Mouse (Mus musculus): ENCODE measurements around the gene Gng3. TPM values are rescaled to one million over a fixed set of nuclear protein-coding genes. Genes with fewer than 3 reads are reported as not detected.
A peak's percentile ranks its signal among the peaks of the same experiment; 100 is the strongest.
"Not testable (repeated sequence)": the region's sequence is repeated elsewhere in the genome, so short reads cannot be mapped to it uniquely, and the experiment has no call there.

The Gng3 gene
- polyA plus RNA-seq, 1 experiment from 2014 or later: 39.8 TPM

- H3K4me3 ChIP-seq (ENCODE audit: low read depth, low read length): peak overlapping the region; percentile 27
- peak overlapping the region; percentile 62 for H3K4me2 ChIP-seq (ENCODE audit: low read depth, low read length)
- peaks cover 2% of the 10 kb centered on the region; the same call in 1 of the 2 replicates for H3K4me1 ChIP-seq (ENCODE audit: control insufficient read depth, insufficient read depth, low read length)
- no peaks in the 10 kb centered on the region for H3K9me3 ChIP-seq (replicated peaks; ENCODE audit: control insufficient read depth, low read length)
- no peaks in the 10 kb centered on the region for H3K27me3 ChIP-seq (ENCODE audit: control insufficient read depth, insufficient read depth, low read length)
- peak; percentile 68 for DNase-seq (ENCODE audit: low spot score)
- 22% methylated on average over 29 of the region's 29 CpGs for WGBS
- peak overlapping the region; percentile 52 for H3K9ac ChIP-seq (replicated peaks; ENCODE audit: low read length)
- H3K27ac ChIP-seq (replicated peaks; ENCODE audit: low read depth, low read length): no peak overlapping the region
- ATAC-seq (replicated peaks; ENCODE audit: insufficient number of reproducible peaks, low FRiP score, low TSS enrichment, low read depth): peak; percentile 66; the same call in 1 of the 2 replicates
- H3K36me3 ChIP-seq (replicated peaks; ENCODE audit: control insufficient read depth, insufficient read depth, low read depth, low read length): no peaks in the 10 kb centered on the region
Measured at GRCm38 (mm10) chr19:8839908-8840791, 1.2 kb upstream of the Gng3 start.

- H3K9me3 ChIP-seq (replicated peaks; ENCODE audit: control insufficient read depth, low read length): no peaks in the 10 kb centered on the region
- peak overlapping the region; percentile 39 for H3K4me3 ChIP-seq (ENCODE audit: low read depth, low read length)
- 25% methylated on average over 15 of the region's 15 CpGs for WGBS
- peak overlapping the region; percentile 79 for H3K4me2 ChIP-seq (ENCODE audit: low read depth, low read length)
- DNase-seq (ENCODE audit: low spot score) (peak; percentile 46), ATAC-seq (replicated peaks; ENCODE audit: insufficient number of reproducible peaks, low FRiP score, low TSS enrichment, low read depth) (0 out of 2 replicates have a peak, but pooled peaks have one; percentile 2)
- no peaks in the 10 kb centered on the region for H3K27me3 ChIP-seq (ENCODE audit: control insufficient read depth, insufficient read depth, low read length)
- peaks cover 6% of the 10 kb centered on the region for H3K36me3 ChIP-seq (replicated peaks; ENCODE audit: control insufficient read depth, insufficient read depth, low read depth, low read length)
- H3K4me1 ChIP-seq (ENCODE audit: control insufficient read depth, insufficient read depth, low read length): peaks cover 2% of the 10 kb centered on the region; the same call in 1 of the 2 replicates
- H3K9ac ChIP-seq (replicated peaks; ENCODE audit: low read length): peak overlapping the region; percentile 82
- H3K27ac ChIP-seq (replicated peaks; ENCODE audit: low read depth, low read length): peak overlapping the region; percentile 95
Measured at GRCm38 (mm10) chr19:8838041-8838730, 808 bp downstream of the Gng3 start.

DNA sequence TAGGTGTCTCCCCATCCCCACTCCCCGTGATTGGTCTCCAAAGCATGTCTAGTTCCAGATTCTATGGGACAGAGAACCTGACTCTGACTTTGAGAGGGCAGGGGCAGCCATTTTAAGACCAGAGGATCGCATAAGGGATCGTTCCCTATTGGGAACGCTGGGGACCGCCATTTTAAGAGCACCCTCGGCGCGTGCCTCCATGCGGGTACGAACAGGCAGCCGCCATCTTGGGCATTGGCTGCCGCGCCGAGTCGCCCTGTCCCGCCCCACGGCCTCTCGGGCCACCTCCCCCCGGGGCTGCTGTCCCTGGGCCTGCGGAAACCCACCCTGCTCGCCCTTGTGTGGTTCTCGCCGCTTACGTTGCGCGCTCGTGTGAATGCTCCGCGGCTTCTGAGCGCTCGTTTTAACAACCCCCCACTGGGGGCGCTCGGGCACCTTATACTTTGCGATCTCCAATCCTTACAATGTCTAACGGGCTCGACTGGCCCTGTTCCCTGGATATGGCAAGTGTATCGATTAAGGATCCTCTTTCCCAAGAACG is 1.7 kb downstream of the Gng3 start, which contains the start of gene Bscl2:
Gene Bscl2 (plus strand): TSS at position 217 of the 541 bp plus-strand sequence.
- peaks cover 11% of the 10 kb centered on the region for H3K36me3 ChIP-seq (replicated peaks; ENCODE audit: control insufficient read depth, insufficient read depth, low read depth, low read length)
- H3K4me2 ChIP-seq (ENCODE audit: low read depth, low read length): peak within 1 kb of the TSS; percentile 79

GRCm38 (mm10) chr19:8836327-8836726 is 2.7 kb downstream of the Gng3 start:
- not testable (repeated sequence) for H3K4me2 ChIP-seq (ENCODE audit: low read depth, low read length); H3K9me3 ChIP-seq (replicated peaks; ENCODE audit: control insufficient read depth, low read length); H3K4me3 ChIP-seq (ENCODE audit: low read depth, low read length); H3K27me3 ChIP-seq (ENCODE audit: control insufficient read depth, insufficient read depth, low read length); DNase-seq (ENCODE audit: low spot score); H3K9ac ChIP-seq (replicated peaks; ENCODE audit: low read length); ATAC-seq (replicated peaks; ENCODE audit: insufficient number of reproducible peaks, low FRiP score, low TSS enrichment, low read depth); H3K27ac ChIP-seq (replicated peaks; ENCODE audit: low read depth, low read length); H3K4me1 ChIP-seq (ENCODE audit: control insufficient read depth, insufficient read depth, low read length)
- H3K36me3 ChIP-seq (replicated peaks; ENCODE audit: control insufficient read depth, insufficient read depth, low read depth, low read length): peaks cover 11% of the 10 kb centered on the region
- 94% methylated on average over 10 of the region's 10 CpGs for WGBS

More for the DNA sequence above, 1.7 kb downstream of the Gng3 start, which contains the start of gene Bscl2:
- H3K4me3 ChIP-seq (ENCODE audit: low read depth, low read length): peak within 1 kb of the TSS; percentile 39
- WGBS: 1% methylated on average over 38 of the region's 38 CpGs
- peak within 1 kb of the TSS; percentile 82 for H3K9ac ChIP-seq (replicated peaks; ENCODE audit: low read length)
- no peaks in the 10 kb centered on the region for H3K9me3 ChIP-seq (replicated peaks; ENCODE audit: control insufficient read depth, low read length)
- H3K27me3 ChIP-seq (ENCODE audit: control insufficient read depth, insufficient read depth, low read length): no peaks in the 10 kb centered on the region
- DNase-seq (ENCODE audit: low spot score) (peak; percentile 88), ATAC-seq (replicated peaks; ENCODE audit: insufficient number of reproducible peaks, low FRiP score, low TSS enrichment, low read depth) (peak; percentile 57)
- H3K27ac ChIP-seq (replicated peaks; ENCODE audit: low read depth, low read length): peak within 1 kb of the TSS; percentile 95
- H3K4me1 ChIP-seq (ENCODE audit: control insufficient read depth, insufficient read depth, low read length): peaks cover 2% of the 10 kb centered on the region; the same call in 1 of the 2 replicates

- no peaks in the 10 kb centered on the region for H3K4me1 ChIP-seq (ENCODE audit: control insufficient read depth, insufficient read depth, low read length)
- H3K9ac ChIP-seq (replicated peaks; ENCODE audit: low read length): no peak overlapping the region
- H3K9me3 ChIP-seq (replicated peaks; ENCODE audit: control insufficient read depth, low read length): no peaks in the 10 kb centered on the region
- H3K27me3 ChIP-seq (ENCODE audit: control insufficient read depth, insufficient read depth, low read length): no peaks in the 10 kb centered on the region
- peaks cover 33% of the 10 kb centered on the region for H3K36me3 ChIP-seq (replicated peaks; ENCODE audit: control insufficient read depth, insufficient read depth, low read depth, low read length)
- no peak overlapping the region for H3K27ac ChIP-seq (replicated peaks; ENCODE audit: low read depth, low read length)
- DNase-seq (ENCODE audit: low spot score) (no peak), ATAC-seq (replicated peaks; ENCODE audit: insufficient number of reproducible peaks, low FRiP score, low TSS enrichment, low read depth) (no peak)
- WGBS: 95% methylated on average over 4 of the region's 4 CpGs
- no peak overlapping the region for H3K4me2 ChIP-seq (ENCODE audit: low read depth, low read length)
- H3K4me3 ChIP-seq (ENCODE audit: low read depth, low read length): no peak overlapping the region
Measured at GRCm38 (mm10) chr19:8832971-8833370, 6.0 kb downstream of the Gng3 start.

DNA sequence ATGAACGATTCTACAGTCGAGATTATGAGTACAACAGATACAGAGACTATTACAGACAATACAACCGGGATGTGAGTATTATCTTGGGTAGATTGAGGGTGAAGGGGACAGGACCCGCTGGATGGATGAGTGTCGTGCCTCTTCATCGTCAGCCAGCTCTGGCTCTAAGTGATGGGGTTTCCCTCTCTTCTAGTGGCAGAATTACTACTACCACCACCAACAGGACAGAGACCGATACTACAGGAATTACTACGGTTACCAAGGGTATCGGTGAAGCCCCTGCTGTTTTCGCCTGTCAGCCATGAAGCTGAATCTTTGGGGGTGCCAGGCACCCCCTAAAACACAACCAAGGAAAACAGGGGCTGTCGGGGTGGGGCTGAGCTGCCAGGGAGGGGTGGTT is 7.7 kb downstream of the Gng3 start:
- no peak overlapping the region for H3K4me3 ChIP-seq (ENCODE audit: low read depth, low read length)
- no peak overlapping the region for H3K9ac ChIP-seq (replicated peaks; ENCODE audit: low read length)
- no peak for DNase-seq (ENCODE audit: low spot score)
- no peak for ATAC-seq (replicated peaks; ENCODE audit: insufficient number of reproducible peaks, low FRiP score, low TSS enrichment, low read depth)
- H3K27ac ChIP-seq (replicated peaks; ENCODE audit: low read depth, low read length): no peak overlapping the region
- no peaks in the 10 kb centered on the region for H3K4me1 ChIP-seq (ENCODE audit: control insufficient read depth, insufficient read depth, low read length)
- no peaks in the 10 kb centered on the region for H3K27me3 ChIP-seq (ENCODE audit: control insufficient read depth, insufficient read depth, low read length)
- H3K9me3 ChIP-seq (replicated peaks; ENCODE audit: control insufficient read depth, low read length): no peaks in the 10 kb centered on the region
- no peak overlapping the region for H3K4me2 ChIP-seq (ENCODE audit: low read depth, low read length)
- 87% methylated on average over 11 of the region's 11 CpGs for WGBS
- peaks cover 36% of the 10 kb centered on the region for H3K36me3 ChIP-seq (replicated peaks; ENCODE audit: control insufficient read depth, insufficient read depth, low read depth, low read length)

- peaks cover 40% of the 10 kb centered on the region for H3K36me3 ChIP-seq (replicated peaks; ENCODE audit: control insufficient read depth, insufficient read depth, low read depth, low read length)
Measured at GRCm38 (mm10) chr19:8830664-8831063, 8.3 kb downstream of the Gng3 start.

More at GRCm38 (mm10) chr19:8830664-8831063, 8.3 kb downstream of the Gng3 start:
- Histone ChIP-seq H3K27ac (replicated peaks; ENCODE audit: low read depth, low read length) (no peak overlapping the region), H3K4me3 (ENCODE audit: low read depth, low read length) (no peak overlapping the region), H3K4me2 (ENCODE audit: low read depth, low read length) (no peak overlapping the region), H3K9me3 (replicated peaks; ENCODE audit: control insufficient read depth, low read length) (no peaks in the 10 kb centered on the region), H3K4me1 (ENCODE audit: control insufficient read depth, insufficient read depth, low read length) (no peaks in the 10 kb centered on the region), H3K9ac (replicated peaks; ENCODE audit: low read length) (no peak overlapping the region), H3K27me3 (ENCODE audit: control insufficient read depth, insufficient read depth, low read length) (no peaks in the 10 kb centered on the region)
- ATAC-seq (replicated peaks; ENCODE audit: insufficient number of reproducible peaks, low FRiP score, low TSS enrichment, low read depth): no peak
- DNase-seq (ENCODE audit: low spot score): no peak
- WGBS: 86% methylated on average over 8 of the region's 8 CpGs
